Mouse (Mus musculus) lung, postnatal 0 days (tissue): ENCODE results near the gene Stxbp6.

Experiments used
- CTCF ChIP-seq: IDR thresholded peaks from 2 replicates; pipeline ENCODE4 v1.5.1; 2016; ENCODE audit warnings: antibody characterized with exemption, mild to moderate bottlenecking
- EP300 ChIP-seq: IDR thresholded peaks from 2 replicates; pipeline ENCODE4 v1.6.1; 2016; ENCODE audit warnings: antibody characterized with exemption, mild to moderate bottlenecking, control low read depth

GRCm38 (mm10) chr12:45047172-45047571 lies 27.3 kb downstream of the Stxbp6 start:
- TF ChIP-seq CTCF (no peak), EP300 (peak; percentile 96)
